Mouse (Mus musculus): ENCODE results near the gene Aldh2. TPM values are rescaled to one million over a fixed set of nuclear protein-coding genes. Genes with fewer than 3 reads are reported as not detected.
"Not testable (repeated sequence)": the region's sequence is repeated elsewhere in the genome, so short reads cannot be mapped to it uniquely, and the experiment has no call there.

The Aldh2 gene
- polyA plus RNA-seq, 1 experiment from 2014 or later, result 99.2 TPM

GRCm38 (mm10) chr5:121526526-121526925, 67.1 kb downstream of the Aldh2 start:
- Histone ChIP-seq H3K4me3 (replicated peaks; ENCODE audit: low read length) (no peak overlapping the region), H3K4me1 (replicated peaks; ENCODE audit: control insufficient read depth, insufficient read depth, low read length) (no peaks in the 10 kb centered on the region), H3K27ac (ENCODE audit: low read length) (no peak overlapping the region), H3K27me3 (replicated peaks; ENCODE audit: control insufficient read depth, insufficient read depth, low read length) (no peaks in the 10 kb centered on the region), H3K9ac (replicated peaks; ENCODE audit: low read depth, low read length) (no peak overlapping the region), H3K9me3 (ENCODE audit: control insufficient read depth, low read length) (no peaks in the 10 kb centered on the region), H3K4me2 (ENCODE audit: low read length) (no peak overlapping the region), H3K36me3 (ENCODE audit: control insufficient read depth, insufficient read depth) (peaks cover 42% of the 10 kb centered on the region)
- ATAC-seq, result no peak
- 91% methylated on average over 7 of the region's 7 CpGs for WGBS

DNA sequence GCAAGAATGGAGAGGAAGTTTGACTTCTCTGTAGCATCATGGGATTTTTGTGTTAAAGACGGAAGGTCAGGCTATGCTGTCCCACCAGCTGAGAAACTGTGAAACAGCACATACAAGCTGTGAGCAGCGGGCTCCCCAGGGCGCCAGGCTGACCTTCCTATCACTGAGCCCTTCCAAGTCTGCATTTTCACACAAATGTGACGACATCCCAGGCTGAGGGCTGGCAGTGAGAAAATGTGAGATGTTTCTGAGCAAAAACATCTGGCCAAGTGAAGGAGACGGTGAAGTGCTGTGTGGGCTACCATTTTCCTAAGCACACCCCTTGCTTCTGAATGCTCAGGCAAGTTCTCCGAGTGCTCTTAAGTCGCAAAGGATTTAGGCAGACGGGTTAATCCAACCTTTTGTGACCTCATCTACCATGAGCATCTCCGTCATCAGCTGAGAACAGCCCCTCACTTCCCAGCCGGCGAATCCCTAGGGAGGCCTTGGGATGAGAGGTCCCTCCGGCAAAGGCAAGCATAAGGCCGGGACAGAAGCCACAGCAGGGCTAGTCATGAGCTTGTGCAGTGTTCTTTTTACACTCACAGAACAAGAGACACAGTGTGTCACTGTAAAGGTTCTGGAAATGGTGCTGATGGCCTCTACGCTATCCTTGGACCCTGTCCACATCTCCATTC, 67.7 kb downstream of the Aldh2 start:
- Histone ChIP-seq H3K9ac (replicated peaks; ENCODE audit: low read depth, low read length) (no peak overlapping the region), H3K4me3 (replicated peaks; ENCODE audit: low read length) (no peak overlapping the region), H3K36me3 (ENCODE audit: control insufficient read depth, insufficient read depth) (peaks cover 42% of the 10 kb centered on the region), H3K9me3 (ENCODE audit: control insufficient read depth, low read length) (no peaks in the 10 kb centered on the region), H3K27ac (ENCODE audit: low read length) (no peak overlapping the region), H3K27me3 (replicated peaks; ENCODE audit: control insufficient read depth, insufficient read depth, low read length) (no peaks in the 10 kb centered on the region), H3K4me2 (ENCODE audit: low read length) (no peak overlapping the region), H3K4me1 (replicated peaks; ENCODE audit: control insufficient read depth, insufficient read depth, low read length) (no peaks in the 10 kb centered on the region)
- 91% methylated on average over 14 of the region's 14 CpGs for WGBS
- ATAC-seq, result no peak

DNA sequence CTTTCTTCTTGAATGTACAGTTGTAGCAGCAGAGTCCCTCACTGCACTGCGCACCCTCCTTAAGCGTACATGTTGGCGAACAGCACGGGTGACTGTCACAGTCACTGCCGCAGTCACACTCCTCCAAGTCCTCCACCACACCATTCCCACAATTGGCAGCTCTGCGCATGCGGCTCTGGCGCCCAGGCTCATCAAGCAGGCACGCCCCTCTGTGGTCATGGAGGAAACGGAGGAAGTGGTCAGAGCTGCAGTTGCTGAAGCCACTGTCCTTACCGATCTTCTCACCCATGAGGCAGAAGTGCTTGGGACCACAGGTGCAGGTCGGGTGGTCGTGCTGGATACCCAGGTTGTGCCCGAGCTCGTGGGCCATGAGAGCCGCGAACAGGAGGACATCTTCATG, 73.9 kb downstream of the Aldh2 start:
- WGBS, result 94% methylated on average over 10 of the region's 17 CpGs
- H3K9me3 ChIP-seq (ENCODE audit: control insufficient read depth, low read length); ATAC-seq; H3K9ac ChIP-seq (replicated peaks; ENCODE audit: low read depth, low read length); H3K4me2 ChIP-seq (ENCODE audit: low read length); H3K27me3 ChIP-seq (replicated peaks; ENCODE audit: control insufficient read depth, insufficient read depth, low read length); H3K27ac ChIP-seq (ENCODE audit: low read length); H3K4me1 ChIP-seq (replicated peaks; ENCODE audit: control insufficient read depth, insufficient read depth, low read length); H3K4me3 ChIP-seq (replicated peaks; ENCODE audit: low read length): not testable (repeated sequence)
- H3K36me3 ChIP-seq (ENCODE audit: control insufficient read depth, insufficient read depth), result peaks cover 20% of the 10 kb centered on the region

DNA sequence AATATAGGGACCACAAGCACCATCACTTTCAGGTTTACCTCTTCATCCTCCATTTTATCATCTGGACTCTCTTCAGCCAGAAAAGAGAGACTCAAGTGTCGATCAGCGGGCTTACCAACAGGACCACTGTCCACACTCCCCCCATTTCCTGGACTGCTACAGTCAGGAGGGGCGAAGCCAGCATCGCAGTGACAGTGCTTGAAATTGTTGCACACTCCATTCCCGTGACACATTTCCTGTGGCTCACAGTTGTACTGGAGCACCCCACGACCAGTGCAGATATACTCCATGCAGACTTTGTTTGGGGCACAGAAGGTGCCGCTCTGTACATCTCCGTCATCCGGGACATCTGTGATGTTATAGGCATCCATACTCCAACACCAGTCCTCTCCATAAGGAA, 74.6 kb downstream of the Aldh2 start:
- Histone ChIP-seq H3K4me1 (replicated peaks; ENCODE audit: control insufficient read depth, insufficient read depth, low read length) (no peaks in the 10 kb centered on the region), H3K4me2 (ENCODE audit: low read length) (no peak overlapping the region), H3K27me3 (replicated peaks; ENCODE audit: control insufficient read depth, insufficient read depth, low read length) (no peaks in the 10 kb centered on the region), H3K9ac (replicated peaks; ENCODE audit: low read depth, low read length) (no peak overlapping the region), H3K36me3 (ENCODE audit: control insufficient read depth, insufficient read depth) (peaks cover 13% of the 10 kb centered on the region), H3K4me3 (replicated peaks; ENCODE audit: low read length) (no peak overlapping the region), H3K27ac (ENCODE audit: low read length) (no peak overlapping the region), H3K9me3 (ENCODE audit: control insufficient read depth, low read length) (no peaks in the 10 kb centered on the region)
- WGBS, result 95% methylated on average over 9 of the region's 9 CpGs
- no peak for ATAC-seq

Other genes with a start within 250 kb of the Aldh2 start
- 146 and 149 TPM in 2 replicates for gene Trafd1, start 208.2 kb downstream of the Aldh2 start, polyA plus RNA-seq (2015; fragmentation: Nextera tagmentation; extraction: Ambion mirVana)
- 61.7 and 66.8 TPM in 2 replicates for gene Naa25, start 195.9 kb downstream of the Aldh2 start, polyA plus RNA-seq (2015; fragmentation: Nextera tagmentation; extraction: Ambion mirVana)
- 1.2 and 1.9 TPM in 2 replicates for gene Tmem116, start 141.9 kb downstream of the Aldh2 start, polyA plus RNA-seq (2015; fragmentation: Nextera tagmentation; extraction: Ambion mirVana)
- gene Erp29, start 141.3 kb downstream of the Aldh2 start, polyA plus RNA-seq (2015; fragmentation: Nextera tagmentation; extraction: Ambion mirVana), result 142 and 159 TPM in 2 replicates
- 0.08 TPM in 1 of 2 replicates, not detected in the other for gene Adam1b, start 90.4 kb downstream of the Aldh2 start, polyA plus RNA-seq (2015; fragmentation: Nextera tagmentation; extraction: Ambion mirVana)
- gene Adam1a, start 48.3 kb downstream of the Aldh2 start, polyA plus RNA-seq (2015; fragmentation: Nextera tagmentation; extraction: Ambion mirVana), result 3.4 and 4.9 TPM in 2 replicates
- gene Gm42878, start 48.3 kb downstream of the Aldh2 start, polyA plus RNA-seq (2015; fragmentation: Nextera tagmentation; extraction: Ambion mirVana), result not detected in 2 replicates
- 66.8 and 67.8 TPM in 2 replicates for gene Mapkapk5, start 47.9 kb downstream of the Aldh2 start, polyA plus RNA-seq (2015; fragmentation: Nextera tagmentation; extraction: Ambion mirVana)
- 1.1 and 1.2 TPM in 2 replicates for gene Acad12, start 25.1 kb upstream of the Aldh2 start, polyA plus RNA-seq (2015; fragmentation: Nextera tagmentation; extraction: Ambion mirVana)
- 0.71 and 1.5 TPM in 2 replicates for gene Acad10, start 66.7 kb upstream of the Aldh2 start, polyA plus RNA-seq (2015; fragmentation: Nextera tagmentation; extraction: Ambion mirVana)
- 51.5 and 55.5 TPM in 2 replicates for gene Brap, start 66.7 kb upstream of the Aldh2 start, polyA plus RNA-seq (2015; fragmentation: Nextera tagmentation; extraction: Ambion mirVana)
- 55.8 and 58.3 TPM in 2 replicates for gene Atxn2, start 117.5 kb upstream of the Aldh2 start, polyA plus RNA-seq (2015; fragmentation: Nextera tagmentation; extraction: Ambion mirVana)
- 5.5 and 5.9 TPM in 2 replicates for gene Sh2b3, start 243.8 kb upstream of the Aldh2 start, polyA plus RNA-seq (2015; fragmentation: Nextera tagmentation; extraction: Ambion mirVana)

All from forebrain, embryonic 16.5 days (tissue).